Mouse (Mus musculus) thymus, adult 2 months (tissue): ENCODE results near the gene Krt17. TPM values are rescaled to one million over a fixed set of nuclear protein-coding genes. Genes with fewer than 3 reads are reported as not detected.

ENCODE experiments used
- DNase-seq: peaks from one replicate; pipeline ENCODE4 v3.0.0; 2021
- H3K27ac ChIP-seq: fragments of 200-500 bp; 2 replicates; pipeline ENCODE4 v1.5.1; 2012; ENCODE audit warnings: low read length, control low read depth; ENCODE audit not compliant: control insufficient read depth, insufficient read depth
- H3K27me3 ChIP-seq: fragments of 200-500 bp; 2 replicates; pipeline ENCODE4 v1.6.1; 2012; ENCODE audit warnings: mild to moderate bottlenecking, low read length, moderate library complexity, mixed read lengths; ENCODE audit not compliant: control insufficient read depth, insufficient read depth
- H3K36me3 ChIP-seq: fragments of 200-500 bp; 2 replicates; pipeline ENCODE4 v1.6.1; 2012; ENCODE audit warnings: mild to moderate bottlenecking, low read length, moderate library complexity; ENCODE audit not compliant: control insufficient read depth, insufficient read depth
- H3K4me1 ChIP-seq: fragments of 200-500 bp; replicated peaks from 2 replicates; pipeline ENCODE4 v1.6.1; 2012; ENCODE audit warnings: low read length; ENCODE audit not compliant: control insufficient read depth, insufficient read depth
- H3K4me3 ChIP-seq: fragments of 200-500 bp; 2 replicates; pipeline ENCODE4 v1.5.1; 2012; ENCODE audit warnings: mild to moderate bottlenecking, low read length, control low read depth, moderate library complexity; ENCODE audit not compliant: control insufficient read depth, insufficient read depth
- CTCF ChIP-seq: fragments of 200-500 bp; IDR thresholded peaks from 2 replicates; pipeline ENCODE4 v1.5.1; 2012; ENCODE audit warnings: mild to moderate bottlenecking, control low read depth, low read length, moderate library complexity, borderline replicate concordance; ENCODE audit not compliant: control insufficient read depth, poor library complexity, insufficient read depth; ENCODE audit errors: extremely low read depth
- POLR2A ChIP-seq: fragments of 200-500 bp; IDR thresholded peaks from 2 replicates; pipeline ENCODE4 v1.6.1; 2012; ENCODE audit warnings: mild to moderate bottlenecking, low read length, control low read depth, moderate library complexity; ENCODE audit not compliant: control insufficient read depth, poor library complexity, insufficient read depth; ENCODE audit errors: extremely low read depth
- WGBS: fragments of 180-500 bp; shearing (Covaris S2); methylation state at CpG from one replicate; pipeline ENCODE4 v1.1.7; 2018; 5-methylcytosine and 5-hydroxymethylcytosine counted together
- polyA plus RNA-seq: library from polyadenylated mRNA; depleted of rRNA; stranded (reverse); fragments of >200 nt; gene quantifications from 2 replicates; pipeline ENCODE4 v1.2.3, GENCODE M21; 2012

Gene Krt17
- polyA plus RNA-seq, 1 experiment = 276 TPM

DNA sequence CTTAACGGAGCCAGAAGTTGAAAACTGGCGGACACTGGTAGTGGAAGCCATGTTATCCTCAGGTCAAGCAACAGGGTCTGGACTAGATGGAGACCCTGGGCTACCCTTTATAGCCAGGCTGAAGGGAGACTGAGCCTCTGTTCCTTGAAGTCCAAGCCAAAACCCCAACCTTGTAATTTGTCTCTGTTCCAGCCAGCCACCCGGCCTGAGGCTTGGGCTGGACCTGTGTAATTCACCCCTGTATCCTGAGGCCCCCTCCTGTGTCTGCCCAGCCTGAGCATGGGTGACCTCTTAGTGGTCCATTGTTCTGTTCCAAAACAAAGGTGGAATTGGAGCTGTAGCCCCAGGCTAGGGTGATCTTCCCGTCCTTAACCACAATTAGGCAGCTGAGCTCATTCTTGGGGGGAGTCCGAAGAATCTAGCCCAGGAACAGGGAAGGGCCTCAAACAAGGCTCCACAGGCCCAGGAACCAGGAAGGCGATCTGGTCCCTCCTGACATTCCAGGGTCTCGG, 9.0 kb upstream of the Krt17 start, which contains the start of gene Krt42:
Gene Krt42 (minus strand): TSS at position 51 of the 512 bp plus-strand sequence.
- 90% methylated on average over 7 of the region's 7 CpGs for WGBS
- TF ChIP-seq CTCF (no peak), POLR2A (no peak)

DNA sequence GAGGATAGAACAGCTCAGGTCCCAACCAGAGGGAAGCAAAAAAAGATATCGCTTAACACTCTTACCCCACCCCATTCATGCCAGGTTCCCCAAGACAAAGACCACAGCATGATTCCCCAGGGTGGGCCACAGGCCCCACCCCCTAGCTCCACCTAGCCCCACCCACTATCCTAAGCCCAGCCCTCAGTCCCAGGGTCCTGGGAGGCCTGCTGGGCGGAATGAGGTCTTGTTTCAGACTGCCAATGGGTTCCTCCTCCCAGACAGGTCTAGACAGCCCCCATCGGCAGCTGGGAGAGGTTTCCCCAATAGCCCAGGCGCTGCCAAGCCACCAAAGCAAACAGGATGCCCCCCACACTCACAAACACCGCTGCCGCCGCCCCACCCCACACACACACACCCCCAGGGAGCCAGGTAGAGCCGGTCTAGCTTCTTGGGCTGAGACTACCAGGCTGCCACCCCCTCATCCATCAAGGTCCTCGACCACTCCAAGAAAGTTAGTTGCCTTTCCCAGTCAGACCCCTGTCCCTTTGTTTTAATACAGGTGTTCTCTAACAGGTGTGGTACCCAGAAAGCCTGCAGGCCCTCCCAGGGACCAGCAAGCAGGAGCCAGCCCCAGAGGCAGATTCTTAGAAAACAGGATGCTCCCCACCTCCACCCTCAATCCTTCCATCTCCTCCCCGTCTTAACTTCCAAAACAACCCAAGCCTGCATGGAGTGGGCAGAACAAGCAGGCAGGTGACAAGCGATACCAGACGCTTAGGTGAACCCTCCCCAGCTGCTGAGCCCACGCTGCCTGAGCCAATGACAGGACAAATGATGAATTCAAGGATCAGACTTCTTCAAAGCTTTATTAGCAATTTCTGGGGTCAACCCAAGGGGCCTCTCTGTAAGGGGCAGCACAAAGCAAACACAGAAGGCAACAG, 1.5 kb upstream of the Krt17 start:
- Histone ChIP-seq H3K4me1 (no peaks in the 10 kb centered on the region), H3K4me3 (no peak overlapping the region), H3K27ac (no peak overlapping the region), H3K27me3 (no peaks in the 10 kb centered on the region), H3K36me3 (no peaks in the 10 kb centered on the region)
- WGBS = 41% methylated on average over 13 of the region's 13 CpGs
- no peak for TF ChIP-seq CTCF
- TF ChIP-seq POLR2A = no peak
- no peak for DNase-seq

More for the DNA sequence above, 9.0 kb upstream of the Krt17 start, which contains the start of gene Krt42:
- Histone ChIP-seq H3K4me1 (no peaks in the 10 kb centered on the region), H3K4me3 (no peak within 1 kb of the TSS), H3K27ac (no peak within 1 kb of the TSS), H3K27me3 (no peaks in the 10 kb centered on the region), H3K36me3 (no peaks in the 10 kb centered on the region)
- no peak for DNase-seq

GRCm38 (mm10) chr11:100261235-100261605, 391 bp upstream of the Krt17 start:
- TF ChIP-seq CTCF = no peak
- Histone ChIP-seq H3K27me3 (no peaks in the 10 kb centered on the region), H3K27ac (no peak overlapping the region), H3K4me3 (no peak overlapping the region), H3K36me3 (no peaks in the 10 kb centered on the region), H3K4me1 (no peaks in the 10 kb centered on the region)
- DNase-seq = no peak
- 84% methylated on average over 9 of the region's 9 CpGs for WGBS

- no peaks in the 10 kb centered on the region for H3K27me3 ChIP-seq
- H3K4me1 ChIP-seq = no peaks in the 10 kb centered on the region
- no peak for DNase-seq
- WGBS = 94% methylated on average over 9 of the region's 9 CpGs
- no peak overlapping the region for H3K4me3 ChIP-seq
- H3K27ac ChIP-seq = no peak overlapping the region
- TF ChIP-seq POLR2A = no peak
- TF ChIP-seq CTCF = no peak
- H3K36me3 ChIP-seq = no peaks in the 10 kb centered on the region
Observed at GRCm38 (mm10) chr11:100259079-100259478, 1.8 kb downstream of the Krt17 start.

GRCm38 (mm10) chr11:100257967-100258366, 2.9 kb downstream of the Krt17 start:
- H3K27me3 ChIP-seq = no peaks in the 10 kb centered on the region
- TF ChIP-seq POLR2A (no peak), CTCF (no peak)
- 90% methylated on average over 1 of the region's 1 CpGs for WGBS
- no peak overlapping the region for H3K4me3 ChIP-seq
- no peak for DNase-seq
- H3K27ac ChIP-seq = no peak overlapping the region
- no peaks in the 10 kb centered on the region for H3K4me1 ChIP-seq
- H3K36me3 ChIP-seq = no peaks in the 10 kb centered on the region

DNA sequence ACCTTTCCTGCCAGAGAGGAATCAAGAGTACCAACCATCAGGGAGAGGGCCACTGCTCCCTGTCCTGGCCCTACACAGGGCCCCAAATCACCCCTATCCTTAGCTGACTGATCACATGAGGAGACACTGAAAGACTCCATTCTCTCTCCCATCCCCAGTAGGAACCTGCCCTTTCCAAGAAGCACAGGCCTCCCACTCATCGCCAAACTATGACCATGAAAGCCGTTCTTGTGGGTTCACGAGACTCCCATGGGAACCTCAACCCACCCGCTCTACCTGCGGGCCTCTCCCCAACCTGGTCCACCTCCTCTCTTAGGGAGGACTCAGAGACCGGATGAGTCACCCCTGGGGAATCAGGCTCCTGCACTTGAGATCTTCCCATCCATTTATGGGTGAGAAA, 5.3 kb downstream of the Krt17 start:
- TF ChIP-seq CTCF (no peak), POLR2A (no peak)
- 92% methylated on average over 6 of the region's 6 CpGs for WGBS
- no peak overlapping the region for H3K27ac ChIP-seq
- H3K27me3 ChIP-seq = no peaks in the 10 kb centered on the region
- no peak for DNase-seq
- no peak overlapping the region for H3K4me3 ChIP-seq
- no peaks in the 10 kb centered on the region for H3K4me1 ChIP-seq
- no peaks in the 10 kb centered on the region for H3K36me3 ChIP-seq
